In genomic region chr13:34465862-34466430, GRCm38 (mm10) we compare ENCODE assay signal across 13 mouse cellular contexts.
DNase-seq lines count a peak whose midpoint lies in the region; ATAC-seq and TF ChIP-seq lines count a peak whose summit lies in the region.
"Had no signal": no experiment of that assay in that cellular context is flagged by ENCODE, and none has a peak within 500 bp of the region (broad histone marks: within the 10 kb centered on the region; RNA-seq: fewer than 3 reads in every experiment).

No protein-coding gene starts in this region.

- H3K27me3 ChIP-seq in intestine, embryonic 15.5 days (replicated peaks), result no peaks in the 10 kb centered on the region
- no peaks in the 10 kb centered on the region for H3K27me3 ChIP-seq in intestine, postnatal 0 days (replicated peaks; ENCODE audit: control insufficient read depth, insufficient read depth, low read length)
- no peaks in the 10 kb centered on the region for H3K27me3 ChIP-seq in limb, embryonic 13.5 days
- H3K27me3 ChIP-seq: embryonic facial prominence, embryonic 15.5 days; Patski had no signal

- TF ChIP-seq CTCF in intestine, postnatal 0 days (IDR thresholded peaks at IDR 0.05; ENCODE audit: low read depth), result no peak

- no peak overlapping the region for H3K4me2 ChIP-seq in intestine, embryonic 15.5 days (replicated peaks)
- no peak overlapping the region for H3K4me2 ChIP-seq in intestine, postnatal 0 days (replicated peaks; ENCODE audit: low read depth)
- H3K4me2 ChIP-seq in limb, embryonic 13.5 days (replicated peaks), result no peak overlapping the region
- H3K4me2 ChIP-seq: embryonic facial prominence, embryonic 15.5 days; heart, embryonic 11.5 days had no signal

- no peak overlapping the region for H3K9ac ChIP-seq in intestine, embryonic 15.5 days
- H3K9ac ChIP-seq in intestine, postnatal 0 days (ENCODE audit: low read depth, low read length), result no peak overlapping the region
- H3K9ac ChIP-seq in limb, embryonic 13.5 days, result no peak overlapping the region
- H3K9ac ChIP-seq: embryonic facial prominence, embryonic 15.5 days had no signal

- 0 out of 2 replicates have a peak, but pooled peaks have one; percentile 29 for ATAC-seq in intestine, embryonic 15.5 days
- ATAC-seq in intestine, postnatal 0 days, result no peak
- ATAC-seq in common myeloid progenitor, adult 5-6 weeks (replicated peaks; ENCODE audit: low read depth, poor library complexity, severe bottlenecking), result 0 out of 2 replicates have a peak, but pooled peaks have one; percentile 39
- ATAC-seq in limb, embryonic 13.5 days (ENCODE audit: low FRiP score, low read depth), result peak; percentile 53; the same call in 1 of the 2 replicates
- 0 out of 2 replicates have a peak, but pooled peaks have one; percentile 55 for ATAC-seq in megakaryocyte-erythroid progenitor cell, adult 5-6 weeks (replicated peaks; ENCODE audit: low FRiP score, low TSS enrichment, poor library complexity, severe bottlenecking)
- ATAC-seq in monocyte, adult 5-6 weeks (replicated peaks; ENCODE audit: insufficient number of reproducible peaks, low FRiP score, low TSS enrichment, poor library complexity, severe bottlenecking), result no peak
- ATAC-seq: midbrain, embryonic 16.5 days; Patski had no signal

- H3K4me1 ChIP-seq in intestine, embryonic 15.5 days (replicated peaks), result peaks cover 12% of the 10 kb centered on the region
- H3K4me1 ChIP-seq in intestine, postnatal 0 days (replicated peaks; ENCODE audit: control insufficient read depth, insufficient read depth, low read length), result peaks cover 21% of the 10 kb centered on the region
- H3K4me1 ChIP-seq in limb, embryonic 13.5 days, result peaks cover 55% of the 10 kb centered on the region

- no peak overlapping the region for H3K4me3 ChIP-seq in intestine, embryonic 15.5 days (replicated peaks)
- no peak overlapping the region for H3K4me3 ChIP-seq in intestine, postnatal 0 days (ENCODE audit: low read depth, low read length)
- no peak overlapping the region for H3K4me3 ChIP-seq in limb, embryonic 13.5 days
- H3K4me3 ChIP-seq: embryonic facial prominence, embryonic 15.5 days had no signal

- H3K36me3 ChIP-seq in intestine, embryonic 15.5 days, result no peaks in the 10 kb centered on the region
- H3K36me3 ChIP-seq in intestine, postnatal 0 days (ENCODE audit: control insufficient read depth, insufficient read depth), result no peaks in the 10 kb centered on the region
- no peaks in the 10 kb centered on the region for H3K36me3 ChIP-seq in limb, embryonic 13.5 days
- H3K36me3 ChIP-seq: embryonic facial prominence, embryonic 15.5 days had no signal

- DNase-seq in thymus, postnatal 4 days, result no peak
- no peak for DNase-seq in testis, postnatal 10 days (ENCODE audit: low spot score)
- DNase-seq: adrenal gland, adult 2 months had no signal

- H3K27ac ChIP-seq in intestine, embryonic 15.5 days, result no peak overlapping the region
- H3K27ac ChIP-seq in intestine, postnatal 0 days (ENCODE audit: low read depth, low read length), result no peak overlapping the region
- H3K27ac ChIP-seq in limb, embryonic 13.5 days, result peak overlapping the region; percentile 63; the same call in 1 of the 2 replicates
- H3K27ac ChIP-seq: embryonic facial prominence, embryonic 15.5 days had no signal

- H3K9me3 ChIP-seq in intestine, embryonic 15.5 days, result no peaks in the 10 kb centered on the region
- H3K9me3 ChIP-seq in intestine, postnatal 0 days (ENCODE audit: control insufficient read depth), result no peaks in the 10 kb centered on the region
- H3K9me3 ChIP-seq in limb, embryonic 13.5 days, result no peaks in the 10 kb centered on the region
- H3K9me3 ChIP-seq: embryonic facial prominence, embryonic 15.5 days had no signal

Comparison
In these comparisons a context has a peak if more than half of its experiments do, and no peak if none do; other contexts are left out.
1. ATAC-seq: peak in intestine, embryonic 15.5 days (single experiment), common myeloid progenitor, adult 5-6 weeks (single experiment), limb, embryonic 13.5 days (single experiment) and megakaryocyte-erythroid progenitor cell, adult 5-6 weeks (single experiment); none in intestine, postnatal 0 days (single experiment) and monocyte, adult 5-6 weeks (single experiment).